Mouse (Mus musculus) heart, embryonic 11.5 days (tissue): ENCODE measurements around the gene Ndufa7. TPM values are rescaled to one million over a fixed set of nuclear protein-coding genes. Genes with fewer than 3 reads are reported as not detected.

ENCODE experiments used
- ATAC-seq: fragments of 200-750 bp; cut with Nextera tagmentation; replicated peaks from 2 replicates; pipeline ENCODE4 v1.8.0; 2017; ENCODE audit warnings: moderate library complexity; ENCODE audit not compliant: insufficient number of reproducible peaks, low FRiP score, low TSS enrichment
- H3K27ac ChIP-seq: fragments of 300-500 bp; sonication (generic); 2 replicates; pipeline ENCODE4 v1.5.1; 2014; ENCODE audit warnings: mild to moderate bottlenecking, low read depth, low read length
- H3K27me3 ChIP-seq: fragments of 300-500 bp; sonication (generic); 2 replicates; pipeline ENCODE4 v1.6.1; 2014; ENCODE audit warnings: mild to moderate bottlenecking, low read length, mixed read lengths; ENCODE audit not compliant: control insufficient read depth, insufficient read depth
- H3K36me3 ChIP-seq: fragments of 300-500 bp; sonication (generic); 2 replicates; pipeline ENCODE4 v1.6.1; 2014; ENCODE audit warnings: mild to moderate bottlenecking, low read length, moderate library complexity, mixed read lengths; ENCODE audit not compliant: control insufficient read depth, insufficient read depth
- H3K4me1 ChIP-seq: fragments of 300-500 bp; sonication (generic); 2 replicates; pipeline ENCODE4 v1.6.1; 2014; ENCODE audit warnings: low read length; ENCODE audit not compliant: control insufficient read depth, insufficient read depth
- H3K4me2 ChIP-seq: fragments of 300-500 bp; sonication (generic); 2 replicates; pipeline ENCODE4 v1.6.1; 2014; ENCODE audit warnings: mild to moderate bottlenecking, moderate library complexity
- H3K4me3 ChIP-seq: fragments of 300-500 bp; sonication (generic); 2 replicates; pipeline ENCODE4 v1.5.1; 2014; ENCODE audit warnings: low read depth, low read length
- H3K9ac ChIP-seq: fragments of 300-500 bp; sonication (generic); 2 replicates; pipeline ENCODE4 v1.6.1; 2014; ENCODE audit warnings: mild to moderate bottlenecking, low read depth, low read length, moderate library complexity
- H3K9me3 ChIP-seq: fragments of 300-500 bp; sonication (generic); replicated peaks from 2 replicates; pipeline ENCODE4 v1.6.1; 2016; ENCODE audit warnings: low read length; ENCODE audit not compliant: control insufficient read depth
- WGBS: fragments of 180-500 bp; shearing (Covaris S2); extraction: QIAGEN DNeasy Blood & Tissue Kit; methylation state at CpG from one replicate; pipeline ENCODE4 v1.1.7; 2014; ENCODE audit not compliant: insufficient replicate concordance; 5-methylcytosine and 5-hydroxymethylcytosine counted together
- polyA plus RNA-seq: library from polyadenylated mRNA; unstranded; fragments of >200 nt; fragmentation: Nextera tagmentation; extraction: Ambion mirVana; gene quantifications from 2 replicates; pipeline ENCODE4 v1.2.1, GENCODE M21; 2014

Ndufa7 gene
- polyA plus RNA-seq: 457 and 481 TPM in 2 replicates

DNA sequence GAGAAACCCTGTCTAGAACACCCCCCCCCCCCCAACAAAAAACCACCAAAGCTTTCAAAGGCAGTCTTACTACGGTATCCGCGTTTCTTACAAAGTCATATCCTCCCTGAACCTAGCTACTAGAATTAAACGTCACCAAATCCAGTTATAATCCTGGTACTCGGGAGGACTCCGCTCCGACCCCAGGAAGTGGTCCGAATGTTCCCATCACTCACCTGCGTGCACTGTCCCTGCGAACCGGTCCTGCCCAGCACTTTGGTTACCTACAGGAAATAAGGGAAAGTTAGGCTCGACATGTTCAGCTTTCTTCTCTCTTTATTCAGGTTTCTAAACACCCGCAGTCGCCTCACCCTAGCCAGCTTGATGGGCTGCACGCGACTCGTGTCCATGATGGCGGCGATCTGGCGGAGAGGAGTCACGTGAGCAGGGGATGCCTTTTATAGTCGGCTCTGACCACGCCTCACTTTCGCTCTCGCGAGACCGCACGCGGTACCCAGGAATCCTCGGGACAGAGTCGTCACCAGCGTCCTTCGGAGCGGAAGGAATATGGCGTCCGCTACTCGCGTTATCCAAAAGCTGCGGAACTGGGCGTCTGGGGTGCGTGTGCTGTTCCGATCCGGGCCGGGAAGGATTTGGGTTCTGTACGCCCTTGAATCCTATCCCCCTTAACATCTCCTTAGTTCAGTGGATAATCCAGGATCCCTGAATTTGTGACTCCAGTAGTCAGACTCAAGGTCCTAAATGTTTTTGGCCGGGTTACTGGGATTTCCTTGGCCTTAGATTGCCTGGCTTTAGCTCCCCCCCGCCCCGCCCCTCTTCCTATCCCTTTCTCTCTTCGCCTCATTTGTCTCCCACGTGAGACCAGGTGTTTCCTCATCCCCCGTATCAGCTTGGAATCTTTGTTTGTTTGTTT is at the start of gene Ndufa7, which contains the start of gene Rps28:
Gene Ndufa7 (plus strand): TSS at position 489 of the 913 bp plus-strand sequence.
Gene Rps28 (minus strand): TSS at position 479 of the 913 bp plus-strand sequence.
- Histone ChIP-seq H3K36me3 (peaks cover 22% of the 10 kb centered on the region), H3K9ac (peak within 1 kb of the TSS; percentile 93), H3K9me3 (no peaks in the 10 kb centered on the region), H3K4me1 (peaks cover 6% of the 10 kb centered on the region), H3K27ac (peak within 1 kb of the TSS; percentile 74), H3K4me2 (peak within 1 kb of the TSS; percentile 83), H3K4me3 (peak within 1 kb of the TSS; percentile 74), H3K27me3 (no peaks in the 10 kb centered on the region)
- WGBS: under 1% methylated on average over 51 of the region's 51 CpGs
- ATAC-seq: peak; percentile 89

DNA sequence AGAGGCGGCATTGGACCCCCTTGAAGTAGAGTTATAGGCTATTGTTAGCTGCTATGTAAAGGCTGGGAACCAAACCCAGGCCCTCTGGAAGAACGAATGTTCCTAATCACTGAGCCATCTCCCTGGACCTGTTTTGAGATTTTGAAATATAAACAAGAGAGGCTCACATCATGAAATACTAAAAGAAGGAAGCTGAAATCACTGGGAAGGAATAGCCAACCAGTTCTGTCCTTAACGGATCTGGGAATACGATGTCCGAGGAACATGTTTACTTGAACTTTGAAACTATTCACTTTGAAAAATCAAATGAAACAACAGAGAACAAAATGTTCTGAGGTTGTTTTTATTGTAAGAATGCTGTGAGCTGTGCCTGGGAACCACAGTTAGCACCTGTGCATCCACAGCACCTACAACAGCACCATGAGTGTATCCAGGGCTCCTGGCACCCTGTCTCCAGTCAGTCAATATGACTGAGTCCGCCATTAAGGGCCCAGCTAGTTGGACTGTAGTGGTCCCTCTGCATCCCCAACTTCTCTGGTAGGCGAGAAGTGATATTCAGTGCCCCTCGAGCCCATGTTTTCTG is 49.7 kb upstream of the Ndufa7 start:
- Histone ChIP-seq H3K9me3 (no peaks in the 10 kb centered on the region), H3K27ac (no peak overlapping the region), H3K27me3 (no peaks in the 10 kb centered on the region), H3K4me2 (no peak overlapping the region), H3K9ac (no peak overlapping the region), H3K4me3 (no peak overlapping the region), H3K36me3 (no peaks in the 10 kb centered on the region), H3K4me1 (peaks cover 12% of the 10 kb centered on the region)
- ATAC-seq: no peak
- 90% methylated on average over 8 of the region's 8 CpGs for WGBS

DNA sequence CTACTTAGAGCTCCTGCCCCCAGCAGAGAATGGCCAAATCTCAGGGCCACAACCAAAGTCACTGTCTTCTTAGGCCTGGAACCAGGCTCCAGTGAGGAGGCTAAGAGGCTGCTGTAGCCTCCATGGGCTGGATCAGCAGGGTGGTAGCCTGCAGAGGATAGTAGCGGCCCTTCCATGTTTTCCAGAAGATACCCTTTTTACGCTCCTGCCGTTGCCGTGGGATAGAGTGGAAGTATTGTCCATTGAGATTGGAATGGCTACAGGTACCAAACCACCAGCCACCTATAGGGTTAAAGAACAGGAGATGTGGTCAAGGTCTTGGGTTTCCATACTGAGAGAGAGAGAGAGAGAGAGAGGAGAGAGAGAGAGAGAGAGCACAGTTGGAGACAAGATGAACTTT is 49.1 kb upstream of the Ndufa7 start:
- 95% methylated on average over 4 of the region's 4 CpGs for WGBS
- Histone ChIP-seq H3K36me3 (no peaks in the 10 kb centered on the region), H3K27ac (no peak overlapping the region), H3K4me1 (peaks cover 15% of the 10 kb centered on the region), H3K4me3 (no peak overlapping the region), H3K9me3 (no peaks in the 10 kb centered on the region), H3K9ac (no peak overlapping the region), H3K27me3 (no peaks in the 10 kb centered on the region), H3K4me2 (no peak overlapping the region)
- ATAC-seq: no peak

DNA sequence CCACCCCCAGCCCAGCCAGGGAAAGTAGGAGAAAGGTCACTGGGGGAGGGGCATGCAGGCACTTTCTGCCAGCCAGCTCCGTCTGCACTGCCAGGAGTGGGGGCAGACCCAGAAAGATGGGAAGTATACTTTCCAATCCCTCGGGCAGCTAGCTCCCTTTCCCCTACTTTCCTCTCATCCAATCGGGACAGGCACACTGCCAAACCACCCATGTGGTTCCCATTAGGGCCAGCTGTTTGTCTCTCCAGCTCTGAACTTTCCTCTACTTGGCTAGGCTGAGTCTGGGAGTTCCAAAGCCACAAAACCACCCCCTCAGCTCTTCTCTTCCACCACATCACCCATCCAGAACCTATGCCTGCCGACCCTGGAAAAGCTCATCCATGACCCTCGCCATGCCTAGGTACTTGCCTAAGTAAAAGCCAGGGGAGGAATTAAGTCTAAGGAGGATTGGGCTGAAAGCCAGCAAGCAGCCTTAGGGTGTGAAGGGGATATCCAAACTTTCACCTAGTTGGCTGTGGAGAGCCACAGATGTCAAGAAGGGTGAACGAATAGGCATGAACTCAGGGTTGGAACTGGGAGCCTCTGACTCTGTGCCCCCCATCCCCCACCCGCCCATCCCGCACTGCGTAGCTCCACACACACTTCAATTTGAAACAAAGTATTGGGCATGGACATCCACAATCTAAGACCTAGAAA is 45.0 kb upstream of the Ndufa7 start:
- Histone ChIP-seq H3K27me3 (peaks cover 6% of the 10 kb centered on the region; the same call in 1 of the 2 replicates), H3K9me3 (no peaks in the 10 kb centered on the region), H3K4me2 (peak overlapping the region; percentile 95), H3K9ac (peak overlapping the region; percentile 46; the same call in 1 of the 2 replicates), H3K4me1 (peaks cover 36% of the 10 kb centered on the region), H3K27ac (peak overlapping the region; percentile 78), H3K4me3 (no peak overlapping the region), H3K36me3 (no peaks in the 10 kb centered on the region)
- 45% methylated on average over 9 of the region's 9 CpGs for WGBS
- peak; percentile 40; the same call in 1 of the 2 replicates for ATAC-seq

DNA sequence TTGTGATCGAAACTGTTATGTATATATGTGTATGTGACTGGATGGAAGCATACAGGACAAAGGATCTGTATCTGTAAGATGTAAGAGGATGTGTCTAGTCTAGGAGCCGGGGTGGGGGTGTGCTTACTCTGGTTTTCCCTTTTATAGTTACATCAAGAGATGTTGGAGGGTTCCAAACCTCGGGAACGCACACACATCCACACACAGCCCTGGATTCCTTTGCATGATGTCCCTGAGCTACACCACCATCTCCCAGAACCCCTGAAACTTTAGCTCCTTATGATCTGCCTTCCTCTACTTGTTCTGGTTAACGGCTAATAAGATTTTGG is 44.4 kb upstream of the Ndufa7 start:
- H3K9me3 ChIP-seq: no peaks in the 10 kb centered on the region
- H3K4me3 ChIP-seq: no peak overlapping the region
- ATAC-seq: no peak
- peak overlapping the region; percentile 95 for H3K4me2 ChIP-seq
- H3K27ac ChIP-seq: peak overlapping the region; percentile 78
- H3K36me3 ChIP-seq: no peaks in the 10 kb centered on the region
- peaks cover 36% of the 10 kb centered on the region for H3K4me1 ChIP-seq
- WGBS: 87% methylated on average over 5 of the region's 5 CpGs
- peaks cover 7% of the 10 kb centered on the region; the same call in 1 of the 2 replicates for H3K27me3 ChIP-seq
- H3K9ac ChIP-seq: no peak overlapping the region

DNA sequence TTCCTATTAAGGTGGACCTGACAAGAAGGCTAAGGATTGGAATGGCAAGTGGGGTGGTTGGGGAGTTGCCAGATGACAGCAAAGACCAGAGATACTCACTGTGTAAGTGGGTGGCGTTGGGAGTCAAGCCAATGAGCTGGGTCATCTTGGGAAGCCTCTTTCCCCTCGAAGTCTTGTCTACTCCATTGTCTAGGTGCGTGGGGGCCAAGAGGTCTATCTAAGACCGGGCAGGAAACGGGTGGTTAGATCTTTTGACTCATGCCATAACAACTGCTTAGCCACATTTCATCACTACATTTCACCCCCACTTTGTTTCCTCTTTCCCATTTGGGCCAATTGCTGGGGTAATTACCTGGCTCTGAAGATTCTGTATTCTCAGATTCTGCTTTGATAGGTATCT is 43.9 kb upstream of the Ndufa7 start:
- no peak overlapping the region for H3K27ac ChIP-seq
- H3K9me3 ChIP-seq: no peaks in the 10 kb centered on the region
- no peak overlapping the region for H3K4me3 ChIP-seq
- no peak for ATAC-seq
- H3K36me3 ChIP-seq: no peaks in the 10 kb centered on the region
- WGBS: 74% methylated on average over 5 of the region's 5 CpGs
- peak overlapping the region; percentile 95 for H3K4me2 ChIP-seq
- peaks cover 36% of the 10 kb centered on the region for H3K4me1 ChIP-seq
- peaks cover 7% of the 10 kb centered on the region; the same call in 1 of the 2 replicates for H3K27me3 ChIP-seq
- peak overlapping the region; percentile 72; the same call in 1 of the 2 replicates for H3K9ac ChIP-seq

DNA sequence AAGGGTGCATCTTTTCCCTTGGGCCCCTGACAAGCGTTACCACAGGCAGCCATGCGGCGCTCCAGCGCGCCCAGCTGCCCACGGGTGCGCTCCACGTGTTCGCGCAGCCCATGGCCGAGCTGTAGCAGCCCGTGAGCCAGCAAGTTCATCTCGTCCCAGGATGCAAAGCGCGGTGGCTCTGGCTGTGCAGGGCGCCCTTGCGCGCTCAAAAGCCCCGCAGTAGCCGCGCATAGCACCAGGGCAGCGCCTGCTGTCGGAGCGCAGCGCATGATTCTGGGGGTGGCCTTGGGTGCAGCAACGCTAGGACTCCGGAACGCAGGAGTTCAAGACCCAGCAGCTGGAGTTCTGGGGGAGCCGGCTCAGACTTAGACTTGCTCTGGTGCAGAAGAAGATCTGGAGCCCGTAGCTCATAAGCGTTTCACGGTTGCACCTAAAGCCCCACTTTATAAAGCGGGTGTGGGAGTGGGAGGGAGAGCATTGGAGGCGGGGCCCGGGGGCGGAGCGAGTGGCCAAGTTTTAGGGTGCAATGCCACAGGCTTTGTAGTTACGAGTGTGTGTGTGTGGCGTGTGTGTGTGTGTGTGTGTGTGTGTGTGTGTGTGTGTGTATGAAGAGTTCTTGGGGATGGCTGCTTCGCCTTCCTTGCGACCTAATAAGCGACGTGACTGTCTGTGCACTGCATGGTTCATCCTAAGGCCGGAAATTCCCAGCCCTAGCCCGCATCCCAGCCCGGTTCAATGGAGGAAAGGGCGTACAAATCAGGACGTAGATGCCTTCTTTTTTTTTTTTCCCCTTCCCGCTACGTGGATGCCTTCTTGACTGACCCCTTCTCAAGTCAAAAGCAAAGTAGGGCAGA is 43.0 kb upstream of the Ndufa7 start, which contains the start of gene Angptl4:
Gene Angptl4 (minus strand): TSS at position 707 of the 854 bp plus-strand sequence.
- H3K27ac ChIP-seq: peak within 1 kb of the TSS; percentile 80
- H3K4me2 ChIP-seq: peak within 1 kb of the TSS; percentile 95
- H3K9me3 ChIP-seq: no peaks in the 10 kb centered on the region
- H3K27me3 ChIP-seq: peaks cover 11% of the 10 kb centered on the region; the same call in 1 of the 2 replicates
- 2% methylated on average over 50 of the region's 50 CpGs for WGBS
- H3K36me3 ChIP-seq: no peaks in the 10 kb centered on the region
- peak; percentile 78 for ATAC-seq
- H3K4me3 ChIP-seq: peak within 1 kb of the TSS; percentile 50
- peak within 1 kb of the TSS; percentile 72 for H3K9ac ChIP-seq
- peaks cover 36% of the 10 kb centered on the region for H3K4me1 ChIP-seq
